Mouse (Mus musculus) activated CD4-positive, CD25-positive, alpha-beta regulatory T cell, adult 4 months (primary cell): ENCODE data around the gene Nat8f3. TPM values are rescaled to one million over a fixed set of nuclear protein-coding genes. Genes with fewer than 3 reads are reported as not detected.
"Not testable (repeated sequence)": the region's sequence is repeated elsewhere in the genome, so short reads cannot be mapped to it uniquely, and the experiment has no call there.

ENCODE experiments used
- ATAC-seq: one replicate; pipeline ENCODE4 v1.8.0; 2017
- polyA plus RNA-seq, 2 experiments: library from polyadenylated mRNA; unstranded; fragments of 100-300 nt; shearing (Covaris generic); gene quantifications; one replicate each; pipeline ENCODE4 v1.2.1; 2017

Gene Nat8f3
- not detected for polyA plus RNA-seq

GRCm38 (mm10) chr6:85765532-85765931 is at the start of gene Nat8f3:
TSS of gene Nat8f3 (minus strand) at chr6:85765754.
- not testable (repeated sequence) for ATAC-seq

GRCm38 (mm10) chr6:85813339-85813738 is 47.8 kb upstream of the Nat8f3 start:
- no peak for ATAC-seq

- ATAC-seq = not testable (repeated sequence)
Measured at GRCm38 (mm10) chr6:85810942-85811537, 45.5 kb upstream of the Nat8f3 start.

GRCm38 (mm10) chr6:85810514-85810913 is 45.0 kb upstream of the Nat8f3 start:
- not testable (repeated sequence) for ATAC-seq

GRCm38 (mm10) chr6:85809784-85810183 is 44.2 kb upstream of the Nat8f3 start:
- ATAC-seq = not testable (repeated sequence)

- not testable (repeated sequence) for ATAC-seq
Measured at GRCm38 (mm10) chr6:85803180-85803579, 37.6 kb upstream of the Nat8f3 start.

- ATAC-seq = not testable (repeated sequence)
Measured at GRCm38 (mm10) chr6:85763127-85764070, 2.2 kb downstream of the Nat8f3 start.

- not testable (repeated sequence) for ATAC-seq
Measured at GRCm38 (mm10) chr6:85762678-85763077, 2.9 kb downstream of the Nat8f3 start.

GRCm38 (mm10) chr6:85755705-85756249 is 9.8 kb downstream of the Nat8f3 start:
- ATAC-seq = not testable (repeated sequence)

- ATAC-seq = not testable (repeated sequence)
Measured at GRCm38 (mm10) chr6:85713105-85713504, 52.4 kb downstream of the Nat8f3 start, which contains the start of gene Nat8f7. TSS of gene Nat8f7 (minus strand) at chr6:85713205.

- ATAC-seq = not testable (repeated sequence)
Measured at GRCm38 (mm10) chr6:85709607-85710006, 55.9 kb downstream of the Nat8f3 start.

GRCm38 (mm10) chr6:85709206-85709605 is 56.3 kb downstream of the Nat8f3 start:
- not testable (repeated sequence) for ATAC-seq

- not testable (repeated sequence) for ATAC-seq
Measured at GRCm38 (mm10) chr6:85701943-85702342, 63.6 kb downstream of the Nat8f3 start.

Other genes starting within 250 kb of the Nat8f3 start
- gene Alms1, start 178.2 kb downstream of the Nat8f3 start, polyA plus RNA-seq = 1 to 10 TPM; 2.7 to 4.3 TPM
- not detected for gene Nat8f7, start 52.5 kb downstream of the Nat8f3 start, polyA plus RNA-seq
- not detected for gene Nat8f6, start 55.2 kb upstream of the Nat8f3 start, polyA plus RNA-seq
- not detected for gene Nat8f5, start 55.2 kb upstream of the Nat8f3 start, polyA plus RNA-seq
- gene Nat8, start 66.3 kb upstream of the Nat8f3 start, polyA plus RNA-seq = not detected
- not detected for gene Nat8f2, start 103.4 kb upstream of the Nat8f3 start, polyA plus RNA-seq
- 1 to 10 TPM; 7.3 to 7.7 TPM for gene Nat8f4, start 139.1 kb upstream of the Nat8f3 start, polyA plus RNA-seq
- 10 to 100 TPM; 50.0 to 63.1 TPM for gene Tprkb, start 146.1 kb upstream of the Nat8f3 start, polyA plus RNA-seq
- gene Nat8f1, start 149.9 kb upstream of the Nat8f3 start, polyA plus RNA-seq = 10 to 100 TPM; 11.3 to 11.6 TPM
- 100 to 1,000 TPM; 223 to 225 TPM for gene Dusp11, start 195.9 kb upstream of the Nat8f3 start, polyA plus RNA-seq